Comparison of ENCODE assay signal across 20 mouse cellular contexts in the genomic region with DNA sequence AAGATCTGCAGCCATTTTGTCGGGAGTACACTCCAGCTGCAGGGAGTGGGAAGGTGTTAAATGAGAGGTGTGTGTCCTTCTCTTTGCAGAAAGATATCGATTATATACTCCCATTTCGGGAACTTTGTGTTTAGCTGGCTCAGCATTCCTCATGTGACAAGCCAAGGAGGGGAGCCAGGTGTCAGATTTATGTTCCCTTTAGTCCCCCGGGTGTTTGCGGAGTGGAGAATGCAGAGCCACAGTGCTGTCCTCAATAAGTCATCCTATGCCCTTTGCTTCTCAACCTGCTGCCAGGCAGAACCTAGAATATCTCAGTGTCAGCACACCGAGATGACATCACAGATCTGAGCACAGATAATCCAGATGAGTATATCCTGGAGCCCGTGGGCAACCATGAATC. TPM values are rescaled to one million over a fixed set of nuclear protein-coding genes. Genes with fewer than 3 reads are reported as not detected.
"Had no signal": no experiment of that assay in that cellular context is flagged by ENCODE, and none has a peak within 500 bp of the region (broad histone marks: within the 10 kb centered on the region; RNA-seq: fewer than 3 reads in every experiment).

No protein-coding gene starts in this region.

- ATAC-seq: midbrain, embryonic 16.5 days had no signal

- H3K27ac ChIP-seq: liver, embryonic 14.5 days; midbrain, embryonic 10.5 days; midbrain, embryonic 12.5 days; neural tube, embryonic 12.5 days; stomach, embryonic 15.5 days had no signal

- H3K36me3 ChIP-seq: midbrain, embryonic 10.5 days; midbrain, embryonic 12.5 days; neural tube, embryonic 12.5 days; stomach, embryonic 15.5 days had no signal

- H3K27me3 ChIP-seq: midbrain, embryonic 12.5 days; neural tube, embryonic 12.5 days; stomach, embryonic 15.5 days had no signal

- H3K9ac ChIP-seq: liver, embryonic 14.5 days; lung, embryonic 14.5 days; midbrain, embryonic 12.5 days; neural tube, embryonic 12.5 days; stomach, embryonic 15.5 days had no signal

- H3K9me3 ChIP-seq: midbrain, embryonic 10.5 days; midbrain, embryonic 12.5 days; neural tube, embryonic 12.5 days; stomach, embryonic 15.5 days had no signal

- H3K4me3 ChIP-seq: midbrain, embryonic 10.5 days; midbrain, embryonic 12.5 days; myocyte; neural tube, embryonic 12.5 days; stomach, embryonic 15.5 days had no signal

- H3K4me2 ChIP-seq: lung, embryonic 14.5 days; midbrain, embryonic 12.5 days; neural tube, embryonic 12.5 days; stomach, embryonic 15.5 days had no signal

- DNase-seq: lung, adult 18-20 months; lung, embryonic 14.5 days; lung, postnatal 10 days; lung, postnatal 4 days; midbrain, embryonic 14.5 days; right cerebral cortex, postnatal 14 days; thymus, adult 18-20 months; thymus, postnatal 14 days; thymus, postnatal 36 days had no signal

- H3K4me1 ChIP-seq: midbrain, embryonic 10.5 days; midbrain, embryonic 12.5 days; neural tube, embryonic 12.5 days; stomach, embryonic 15.5 days had no signal

RNA-seq across cellular contexts. Expression of gene Tpo, which starts 10.1 kb away (rescaled TPM):
- polyA plus RNA-seq: liver, embryonic 14.5 days; liver, embryonic 16.5 days; lung, embryonic 14.5 days; lung, embryonic 16.5 days; midbrain, embryonic 10.5 days; midbrain, embryonic 12.5 days; myocyte; neural tube, embryonic 12.5 days; spleen, adult 2 months; stomach, embryonic 15.5 days; thymus, postnatal 0 days had no signal
